Mouse (Mus musculus): ENCODE measurements around the gene Tmem44.

- TF ChIP-seq GATA1 (IDR thresholded peaks at IDR 0.05; ENCODE audit: borderline replicate concordance, low read length), result no peak
- TF ChIP-seq FLI1 (IDR thresholded peaks at IDR 0.05; ENCODE audit: low read length), result no peak
Measured at GRCm38 (mm10) chr16:30512375-30513049, 38.1 kb downstream of the Tmem44 start.

All from megakaryocyte, embryonic 14.5 days (primary cell).